Mouse (Mus musculus): Measurements from ENCODE around the gene Scarb2. TPM values are rescaled to one million over a fixed set of nuclear protein-coding genes. Genes with fewer than 3 reads are reported as not detected.

The Scarb2 gene
- total and polyA plus RNA-seq, 2 experiments, result 28.5 to 112 TPM

GRCm38 (mm10) chr5:92484880-92485279 lies 21.8 kb downstream of the Scarb2 start:
- peaks cover 39% of the 10 kb centered on the region for H3K36me3 ChIP-seq (ENCODE audit: control insufficient read depth, insufficient read depth, low read length)
- H3K9ac ChIP-seq (ENCODE audit: low read depth, low read length), result no peak overlapping the region
- 82% methylated on average over 7 of the region's 7 CpGs for WGBS
- H3K4me3 ChIP-seq (ENCODE audit: insufficient read depth, low read depth, low read length), result no peak overlapping the region
- peaks cover 20% of the 10 kb centered on the region for H3K4me1 ChIP-seq (ENCODE audit: control insufficient read depth, insufficient read depth, low read length)
- H3K27ac ChIP-seq (replicated peaks; ENCODE audit: insufficient read depth, low read depth, low read length), result no peak overlapping the region
- no peaks in the 10 kb centered on the region for H3K27me3 ChIP-seq (ENCODE audit: control insufficient read depth, insufficient read depth, low read length)
- TF ChIP-seq POLR2A (IDR thresholded peaks at IDR 0.05; ENCODE audit: extremely low read depth, insufficient read depth, low read length) (no peak), CTCF (IDR thresholded peaks at IDR 0.05; ENCODE audit: low read depth, low read length) (no peak)
- no peak for DNase-seq (ENCODE audit: extremely low read depth, low read depth, low spot score)
- peaks cover 36% of the 10 kb centered on the region for H3K79me2 ChIP-seq (ENCODE audit: control insufficient read depth, insufficient read depth, low read length)

GRCm38 (mm10) chr5:92472863-92473262 lies 33.8 kb downstream of the Scarb2 start:
- Histone ChIP-seq H3K4me1 (ENCODE audit: control insufficient read depth, insufficient read depth, low read length) (peaks cover 7% of the 10 kb centered on the region), H3K79me2 (ENCODE audit: control insufficient read depth, insufficient read depth, low read length) (peaks cover 56% of the 10 kb centered on the region), H3K27me3 (ENCODE audit: control insufficient read depth, insufficient read depth, low read length) (no peaks in the 10 kb centered on the region), H3K4me3 (ENCODE audit: insufficient read depth, low read depth, low read length) (no peak overlapping the region), H3K36me3 (ENCODE audit: control insufficient read depth, insufficient read depth, low read length) (peaks cover 19% of the 10 kb centered on the region), H3K27ac (replicated peaks; ENCODE audit: insufficient read depth, low read depth, low read length) (no peak overlapping the region), H3K9ac (ENCODE audit: low read depth, low read length) (no peak overlapping the region)
- WGBS, result 65% methylated on average over 5 of the region's 5 CpGs
- TF ChIP-seq POLR2A (IDR thresholded peaks at IDR 0.05; ENCODE audit: extremely low read depth, insufficient read depth, low read length) (no peak), CTCF (IDR thresholded peaks at IDR 0.05; ENCODE audit: low read depth, low read length) (no peak)
- no peak for DNase-seq (ENCODE audit: extremely low read depth, low read depth, low spot score)

GRCm38 (mm10) chr5:92471531-92471930 lies 35.1 kb downstream of the Scarb2 start:
- 90% methylated on average over 4 of the region's 4 CpGs for WGBS
- no peak for DNase-seq (ENCODE audit: extremely low read depth, low read depth, low spot score)
- no peaks in the 10 kb centered on the region for H3K27me3 ChIP-seq (ENCODE audit: control insufficient read depth, insufficient read depth, low read length)
- H3K4me3 ChIP-seq (ENCODE audit: insufficient read depth, low read depth, low read length), result no peak overlapping the region
- TF ChIP-seq CTCF (IDR thresholded peaks at IDR 0.05; ENCODE audit: low read depth, low read length), result no peak
- TF ChIP-seq POLR2A (IDR thresholded peaks at IDR 0.05; ENCODE audit: extremely low read depth, insufficient read depth, low read length), result no peak
- H3K79me2 ChIP-seq (ENCODE audit: control insufficient read depth, insufficient read depth, low read length), result peaks cover 61% of the 10 kb centered on the region
- H3K27ac ChIP-seq (replicated peaks; ENCODE audit: insufficient read depth, low read depth, low read length), result no peak overlapping the region
- peaks cover 19% of the 10 kb centered on the region for H3K4me1 ChIP-seq (ENCODE audit: control insufficient read depth, insufficient read depth, low read length)
- H3K36me3 ChIP-seq (ENCODE audit: control insufficient read depth, insufficient read depth, low read length), result peaks cover 20% of the 10 kb centered on the region
- H3K9ac ChIP-seq (ENCODE audit: low read depth, low read length), result no peak overlapping the region

GRCm38 (mm10) chr5:92469201-92470130 lies 37.2 kb downstream of the Scarb2 start:
- Histone ChIP-seq H3K4me3 (ENCODE audit: insufficient read depth, low read depth, low read length) (no peak overlapping the region), H3K4me1 (ENCODE audit: control insufficient read depth, insufficient read depth, low read length) (peaks cover 24% of the 10 kb centered on the region), H3K9ac (ENCODE audit: low read depth, low read length) (no peak overlapping the region), H3K27me3 (ENCODE audit: control insufficient read depth, insufficient read depth, low read length) (no peaks in the 10 kb centered on the region), H3K27ac (replicated peaks; ENCODE audit: insufficient read depth, low read depth, low read length) (no peak overlapping the region), H3K79me2 (ENCODE audit: control insufficient read depth, insufficient read depth, low read length) (peaks cover 69% of the 10 kb centered on the region), H3K36me3 (ENCODE audit: control insufficient read depth, insufficient read depth, low read length) (peaks cover 15% of the 10 kb centered on the region; the same call in 1 of the 2 replicates)
- WGBS, result 80% methylated on average over 18 of the region's 18 CpGs
- no peak for TF ChIP-seq CTCF (IDR thresholded peaks at IDR 0.05; ENCODE audit: low read depth, low read length)
- no peak for TF ChIP-seq POLR2A (IDR thresholded peaks at IDR 0.05; ENCODE audit: extremely low read depth, insufficient read depth, low read length)
- DNase-seq (ENCODE audit: extremely low read depth, low read depth, low spot score), result peak; percentile 62

- Histone ChIP-seq H3K79me2 (ENCODE audit: control insufficient read depth, insufficient read depth, low read length) (peaks cover 66% of the 10 kb centered on the region), H3K36me3 (ENCODE audit: control insufficient read depth, insufficient read depth, low read length) (peaks cover 20% of the 10 kb centered on the region), H3K27ac (replicated peaks; ENCODE audit: insufficient read depth, low read depth, low read length) (no peak overlapping the region), H3K9ac (ENCODE audit: low read depth, low read length) (no peak overlapping the region), H3K4me1 (ENCODE audit: control insufficient read depth, insufficient read depth, low read length) (peaks cover 24% of the 10 kb centered on the region), H3K4me3 (ENCODE audit: insufficient read depth, low read depth, low read length) (no peak overlapping the region), H3K27me3 (ENCODE audit: control insufficient read depth, insufficient read depth, low read length) (no peaks in the 10 kb centered on the region)
- no peak for TF ChIP-seq CTCF (IDR thresholded peaks at IDR 0.05; ENCODE audit: low read depth, low read length)
- no peak for TF ChIP-seq POLR2A (IDR thresholded peaks at IDR 0.05; ENCODE audit: extremely low read depth, insufficient read depth, low read length)
- no peak for DNase-seq (ENCODE audit: extremely low read depth, low read depth, low spot score)
- WGBS, result 80% methylated on average over 6 of the region's 6 CpGs
Observed at GRCm38 (mm10) chr5:92468234-92468633, 38.4 kb downstream of the Scarb2 start.
